Mouse (Mus musculus): Measurements from ENCODE around the gene Carhsp1. TPM values are rescaled to one million over a fixed set of nuclear protein-coding genes. Genes with fewer than 3 reads are reported as not detected.

The Carhsp1 gene
- total RNA-seq (2022): 10 to 100 TPM; 10.1 to 17.9 (median 13.4) TPM

DNA sequence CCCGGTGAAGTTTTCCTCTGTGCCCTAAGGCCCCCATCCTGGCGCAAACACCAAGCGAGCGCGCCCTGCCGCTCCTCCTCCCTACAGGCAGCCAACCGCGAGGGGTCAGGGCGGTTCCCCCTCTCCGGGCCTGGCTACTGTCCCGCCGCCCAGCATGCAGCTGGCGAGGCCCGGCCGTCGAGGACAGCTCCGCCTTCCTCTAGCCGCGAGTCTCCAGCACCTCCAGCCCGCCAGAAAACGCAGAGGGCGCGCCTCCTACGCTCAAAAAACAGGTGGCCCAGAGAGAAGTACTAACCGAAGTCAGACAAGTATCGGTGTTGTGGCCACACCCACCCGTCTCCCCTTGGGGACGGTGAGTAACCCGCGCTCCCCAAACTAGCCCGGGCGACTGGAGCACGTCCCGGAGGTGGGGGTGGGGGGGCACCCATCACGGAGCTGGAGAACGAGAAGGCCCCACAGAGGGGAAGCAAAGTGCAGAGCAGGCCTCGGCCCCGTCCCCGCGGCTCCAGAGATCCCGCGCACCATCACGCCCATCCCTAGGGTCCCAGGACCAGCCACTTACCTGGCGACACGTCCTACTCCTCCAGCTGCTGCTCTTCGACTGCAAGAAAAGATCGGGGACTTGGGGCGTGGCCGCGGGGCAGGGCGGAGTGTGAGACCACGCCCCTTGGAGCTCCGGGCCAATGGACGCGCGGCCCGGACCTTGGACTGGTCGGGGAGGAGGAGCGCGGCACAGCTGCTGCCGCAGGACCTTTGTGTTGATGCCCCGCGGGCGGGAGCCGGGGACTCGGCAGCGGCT, at the start of gene Carhsp1:
Gene Carhsp1, minus strand, starts transcription at position 605 of the 799 bp plus-strand sequence.
- DNase-seq (ENCODE audit: low spot score): peak; percentile 93

GRCm38 (mm10) chr16:8720447-8720846, 48.5 kb upstream of the Carhsp1 start:
- no peak for DNase-seq (ENCODE audit: low spot score)

DNA sequence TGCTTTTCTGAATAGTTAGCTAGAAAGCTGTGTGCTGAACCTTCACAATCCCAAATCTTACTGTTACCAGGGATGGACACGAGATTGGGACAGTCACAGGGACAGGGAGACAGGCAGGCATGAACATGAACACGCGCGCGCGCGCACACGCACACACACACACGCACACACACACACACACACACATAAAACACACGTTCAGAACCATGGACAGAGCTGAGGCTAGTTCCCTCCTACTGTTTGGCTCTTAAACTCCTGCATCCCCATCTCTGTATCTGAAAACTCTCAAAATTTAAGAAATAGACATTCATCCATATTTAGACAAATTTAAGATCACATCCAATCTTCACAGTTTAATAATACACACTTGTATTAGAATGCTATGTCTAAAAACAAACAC, 45.8 kb upstream of the Carhsp1 start:
- no peak for DNase-seq (ENCODE audit: low spot score)

DNA sequence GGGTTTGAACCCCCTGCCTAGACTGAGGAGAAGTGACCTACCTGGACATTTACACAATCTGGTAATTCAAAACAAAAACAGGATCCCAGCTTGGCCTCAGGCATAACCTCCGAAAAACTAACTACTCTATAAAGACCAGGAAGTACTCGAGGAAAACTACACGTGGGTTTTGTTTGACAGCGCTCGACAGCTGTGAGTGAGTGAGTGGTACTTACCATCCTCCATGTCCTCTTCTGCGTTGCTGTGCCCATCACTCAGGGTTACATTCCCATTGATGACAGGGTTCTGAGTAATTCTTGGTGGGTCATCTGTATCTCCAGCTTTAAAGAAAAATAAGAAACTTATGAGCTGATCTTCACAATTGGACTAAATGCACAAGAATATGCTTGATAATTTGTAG, 44.3 kb upstream of the Carhsp1 start:
- DNase-seq (ENCODE audit: low spot score): no peak

DNA sequence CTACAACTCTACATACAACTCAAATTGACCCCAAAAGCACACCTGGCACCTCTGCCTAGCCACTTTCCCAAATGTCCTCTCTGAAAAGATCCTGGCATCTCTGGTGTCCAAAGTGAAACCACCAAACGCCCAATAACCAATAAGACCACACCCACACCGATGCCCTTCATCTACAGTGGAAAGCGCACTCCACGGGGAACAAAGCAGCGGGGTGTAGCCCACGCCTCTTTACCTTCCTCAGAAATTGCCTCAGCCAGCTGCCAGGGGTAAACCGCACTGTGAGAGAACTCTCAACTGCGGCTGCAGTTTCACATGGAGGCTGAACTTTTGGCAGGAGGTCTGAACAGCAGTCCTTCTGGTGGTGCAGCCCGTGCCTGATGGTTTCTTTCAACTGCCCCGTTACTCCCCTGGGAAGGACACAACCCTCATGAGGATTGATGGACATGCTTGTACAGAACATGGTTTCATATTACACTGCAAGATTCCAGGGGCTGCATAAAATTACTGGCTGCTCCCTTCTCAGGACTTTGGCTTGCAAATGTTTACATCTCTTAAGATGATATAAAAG, 43.6 kb upstream of the Carhsp1 start:
- peak; percentile 35 for DNase-seq (ENCODE audit: low spot score)

DNA sequence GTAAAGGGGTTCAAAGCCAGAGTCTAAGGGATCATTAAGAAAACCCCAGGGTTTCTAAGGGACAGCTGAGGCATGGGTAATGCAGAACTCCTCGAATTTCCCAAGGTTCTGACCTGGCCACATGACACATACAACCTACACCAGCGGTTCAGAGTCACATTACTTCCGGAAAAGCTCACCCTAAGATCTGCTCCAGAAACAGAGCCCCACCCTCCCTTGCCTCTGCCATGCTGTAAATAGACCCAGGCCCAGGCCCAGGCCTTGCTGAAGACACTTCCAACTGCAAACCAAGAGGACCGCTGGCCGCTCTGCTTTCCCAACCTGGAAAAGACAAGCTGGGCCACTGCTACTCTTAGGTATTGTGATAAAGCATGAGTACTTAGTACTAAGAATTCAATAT, 42.9 kb upstream of the Carhsp1 start:
- no peak for DNase-seq (ENCODE audit: low spot score)

DNA sequence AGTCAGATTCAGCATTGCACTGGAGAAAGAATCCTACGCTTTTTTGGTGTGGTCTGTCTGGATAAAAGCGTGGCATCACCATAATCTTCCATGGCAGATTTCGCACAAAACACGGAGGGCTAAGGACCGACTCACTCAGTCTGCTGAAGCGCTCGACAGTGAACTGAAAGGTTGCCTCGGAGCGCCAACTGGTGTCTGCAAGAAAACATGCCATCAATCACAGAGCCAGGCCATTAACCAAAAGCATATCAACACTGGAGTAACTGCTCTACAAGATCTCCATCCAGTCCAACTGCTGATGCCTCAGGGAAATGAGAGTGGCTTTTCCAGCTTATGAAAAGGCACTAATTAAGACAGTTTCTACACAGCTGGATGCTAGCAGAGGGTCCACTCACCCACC, 40.0 kb upstream of the Carhsp1 start:
- no peak for DNase-seq (ENCODE audit: low spot score)

- no peak for DNase-seq (ENCODE audit: low spot score)
Measured at GRCm38 (mm10) chr16:8700586-8700985, 28.6 kb upstream of the Carhsp1 start.

GRCm38 (mm10) chr16:8699556-8699955, 27.6 kb upstream of the Carhsp1 start:
- no peak for DNase-seq (ENCODE audit: low spot score)

- DNase-seq (ENCODE audit: low spot score): no peak
Measured at GRCm38 (mm10) chr16:8691206-8691605, 19.3 kb upstream of the Carhsp1 start.

DNA sequence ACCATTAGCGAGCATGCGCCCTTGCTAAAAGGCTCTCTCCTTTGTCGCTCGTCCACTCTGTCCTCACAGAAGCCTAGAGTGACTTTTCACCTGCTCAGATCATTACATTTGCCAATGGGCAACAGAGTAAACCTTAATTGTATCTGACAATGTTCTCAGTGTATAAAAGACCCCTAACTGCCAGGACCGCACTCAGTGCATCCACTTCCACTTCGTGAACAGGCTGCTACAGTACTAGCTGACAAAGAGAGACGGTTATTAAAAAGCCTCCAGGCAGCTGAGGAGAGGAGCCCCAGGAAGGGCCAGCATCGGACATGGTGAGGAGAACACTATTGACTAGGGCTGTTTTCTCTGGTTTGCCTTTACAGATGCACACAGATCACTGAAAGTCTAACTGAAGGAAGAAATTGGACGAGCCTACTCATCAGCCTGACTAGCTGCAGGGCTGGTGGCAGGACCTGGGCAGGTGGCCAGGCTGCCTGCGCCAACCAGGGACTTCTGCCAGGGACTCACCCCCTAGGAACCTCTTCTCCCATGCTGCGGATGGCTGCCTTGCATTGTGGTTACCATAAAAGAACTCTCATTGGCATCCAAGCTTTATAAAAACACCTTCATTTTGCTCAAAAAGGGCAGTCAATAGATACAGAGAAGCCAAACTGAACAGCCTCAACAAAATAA, 18.2 kb upstream of the Carhsp1 start:
- peak; percentile 46 for DNase-seq (ENCODE audit: low spot score)

- no peak for DNase-seq (ENCODE audit: low spot score)
Measured at GRCm38 (mm10) chr16:8687559-8688112, 15.7 kb upstream of the Carhsp1 start.

- DNase-seq (ENCODE audit: low spot score): no peak
Measured at GRCm38 (mm10) chr16:8686871-8687535, 15.0 kb upstream of the Carhsp1 start.

DNA sequence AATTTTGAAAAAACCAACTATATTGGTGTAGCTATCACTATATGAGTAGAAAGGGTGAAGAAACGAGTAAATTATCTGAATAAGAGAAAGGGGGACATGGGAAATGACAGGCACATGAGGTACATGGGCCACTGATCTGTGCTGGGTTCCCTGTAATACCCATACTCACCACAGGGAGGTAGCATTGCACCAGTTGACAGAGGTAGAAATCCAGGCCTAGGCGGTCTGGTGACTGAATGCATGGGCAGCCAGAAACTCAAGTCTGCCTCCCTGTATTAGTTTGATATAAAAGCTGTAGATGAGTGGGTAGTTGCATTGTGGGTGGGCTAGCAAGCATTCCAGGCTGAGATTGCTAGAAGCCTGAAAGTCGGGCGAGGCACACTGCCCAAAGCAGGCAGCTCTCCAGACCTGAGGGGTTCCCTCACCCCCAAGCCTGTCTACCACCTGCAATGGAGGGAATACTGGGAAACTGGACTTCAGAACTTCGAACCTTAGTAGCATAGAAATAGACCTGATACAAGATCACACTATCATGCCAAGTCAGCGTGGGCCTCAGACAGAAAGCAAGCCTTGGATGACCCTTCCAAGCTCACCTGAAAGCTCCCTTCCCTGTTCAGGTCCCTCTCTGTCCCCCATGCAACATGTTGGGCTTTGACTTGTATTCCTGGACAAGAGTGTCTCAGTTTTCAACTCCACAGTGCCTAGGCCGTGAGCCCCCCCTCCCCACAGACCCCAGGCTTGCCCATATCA, 14.3 kb upstream of the Carhsp1 start:
- peak; percentile 80 for DNase-seq (ENCODE audit: low spot score)

DNA sequence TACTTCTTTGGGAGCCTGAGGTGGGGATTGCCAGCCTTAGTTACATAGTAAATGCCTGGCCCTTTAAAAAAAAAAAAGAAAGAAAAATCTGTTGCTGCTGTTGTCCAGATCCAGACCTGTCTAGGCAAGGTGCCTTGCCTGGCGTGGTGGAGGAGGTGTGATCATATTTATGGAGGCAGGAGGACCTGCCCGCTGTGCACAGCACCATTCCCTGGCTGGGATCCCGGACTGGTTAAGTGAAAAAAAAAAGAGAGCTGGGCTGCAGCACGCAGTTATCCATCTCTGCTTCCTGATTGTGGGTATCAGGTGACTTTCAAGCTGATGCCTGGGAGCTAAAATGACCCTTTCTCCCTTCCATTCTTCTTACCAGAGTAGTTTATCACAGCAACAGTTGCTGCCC, 13.1 kb upstream of the Carhsp1 start:
- no peak for DNase-seq (ENCODE audit: low spot score)

DNA sequence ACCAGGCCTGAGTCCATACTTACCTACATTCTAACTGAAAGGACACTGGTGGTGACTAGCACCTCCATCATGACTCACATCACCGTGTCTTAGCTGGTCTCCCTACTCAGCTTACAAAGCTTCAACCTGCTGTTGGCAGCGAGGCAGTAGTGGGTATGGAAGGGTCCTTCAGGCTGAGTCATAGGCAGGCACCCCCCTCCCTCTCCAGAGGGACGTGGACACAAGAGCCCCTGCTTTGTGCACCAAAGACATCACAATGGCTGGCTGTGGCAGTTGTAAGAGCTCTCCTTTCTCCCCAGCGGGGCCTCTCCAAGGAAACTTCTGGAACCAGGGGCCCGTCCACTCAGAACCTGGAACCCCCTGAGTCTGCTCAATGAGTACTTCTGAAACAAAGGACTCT, 8.5 kb upstream of the Carhsp1 start, which contains the start of gene Gm5767:
Gene Gm5767, plus strand, starts transcription at position 301 of the 400 bp plus-strand sequence.
- no peak for DNase-seq (ENCODE audit: low spot score)

GRCm38 (mm10) chr16:8679780-8680179, 7.8 kb upstream of the Carhsp1 start:
- DNase-seq (ENCODE audit: low spot score): no peak

GRCm38 (mm10) chr16:8678676-8679075, 6.7 kb upstream of the Carhsp1 start:
- DNase-seq (ENCODE audit: low spot score): no peak

DNA sequence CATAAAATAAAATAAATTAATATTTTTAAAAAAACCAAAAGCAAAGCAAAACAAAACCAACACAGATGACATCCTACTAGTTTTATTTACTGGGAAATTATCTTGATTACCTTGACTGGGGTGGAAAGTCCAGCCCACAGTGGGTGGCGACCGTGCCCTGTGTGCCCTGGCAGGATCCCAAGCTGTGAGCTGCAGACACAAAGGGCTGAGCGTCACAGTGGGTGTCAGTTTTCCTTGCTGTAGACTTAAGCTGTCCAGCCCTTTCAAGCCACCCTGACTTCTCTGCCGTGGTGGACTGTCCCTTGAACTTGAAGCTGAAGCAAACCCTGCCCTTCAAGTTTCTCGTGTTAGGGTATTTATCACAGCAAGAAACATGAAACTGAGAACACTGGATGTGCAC, 6.1 kb upstream of the Carhsp1 start:
- no peak for DNase-seq (ENCODE audit: low spot score)

DNA sequence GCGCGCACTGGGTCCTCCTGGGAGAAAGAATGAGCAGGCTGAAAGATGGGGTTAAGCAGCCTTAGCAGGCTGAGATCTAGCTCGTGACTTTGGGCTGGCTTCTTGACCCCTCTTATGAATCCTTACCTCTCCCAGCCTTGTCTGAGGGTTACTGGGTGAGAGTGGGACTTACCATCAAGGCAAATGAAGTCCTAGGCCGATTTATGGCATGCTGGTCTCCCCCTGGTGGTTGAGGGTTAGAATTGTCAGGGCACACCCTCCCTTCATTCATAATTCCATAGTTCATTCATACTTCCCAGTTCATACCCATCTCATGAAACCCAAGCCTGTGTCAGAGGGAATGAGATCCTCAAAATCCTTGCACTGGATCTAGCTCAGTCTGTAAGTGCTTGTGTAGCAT, 4.8 kb upstream of the Carhsp1 start:
- no peak for DNase-seq (ENCODE audit: low spot score)

DNA sequence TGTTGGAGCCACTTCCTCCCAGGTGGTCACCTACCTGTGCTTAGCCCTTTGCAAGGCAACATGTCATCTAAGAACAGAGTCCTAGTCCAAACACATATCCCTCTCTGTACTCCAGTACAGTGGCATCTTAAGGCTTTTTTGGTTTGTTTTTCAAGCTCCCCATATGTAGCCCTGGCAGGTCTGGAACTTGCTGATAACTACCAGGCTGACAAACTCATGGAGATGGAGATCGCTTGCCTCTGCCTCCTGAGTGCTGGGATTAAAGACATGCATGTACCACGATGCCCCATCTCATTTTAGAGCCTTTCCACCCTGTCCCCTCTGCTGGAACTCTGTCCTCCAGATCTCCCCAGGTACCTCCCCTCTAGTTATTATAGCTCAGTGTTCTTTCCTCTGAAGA, 4.3 kb upstream of the Carhsp1 start:
- no peak for DNase-seq (ENCODE audit: low spot score)

All from heart, adult 8-10 months (tissue).